Mouse (Mus musculus) B cell, adult 62 days (primary cell): ENCODE measurements around the gene Ppp1r18. TPM values are rescaled to one million over a fixed set of nuclear protein-coding genes. Genes with fewer than 3 reads are reported as not detected.

Experiments used
- total RNA-seq: library from RNA; stranded (reverse); gene quantifications from 4 replicates; pipeline ENCODE4 v1.2.4, GENCODE M21; 2023

Gene Ppp1r18
- 217 to 232 TPM (median 222 TPM) in 4 replicates for total RNA-seq

DNA sequence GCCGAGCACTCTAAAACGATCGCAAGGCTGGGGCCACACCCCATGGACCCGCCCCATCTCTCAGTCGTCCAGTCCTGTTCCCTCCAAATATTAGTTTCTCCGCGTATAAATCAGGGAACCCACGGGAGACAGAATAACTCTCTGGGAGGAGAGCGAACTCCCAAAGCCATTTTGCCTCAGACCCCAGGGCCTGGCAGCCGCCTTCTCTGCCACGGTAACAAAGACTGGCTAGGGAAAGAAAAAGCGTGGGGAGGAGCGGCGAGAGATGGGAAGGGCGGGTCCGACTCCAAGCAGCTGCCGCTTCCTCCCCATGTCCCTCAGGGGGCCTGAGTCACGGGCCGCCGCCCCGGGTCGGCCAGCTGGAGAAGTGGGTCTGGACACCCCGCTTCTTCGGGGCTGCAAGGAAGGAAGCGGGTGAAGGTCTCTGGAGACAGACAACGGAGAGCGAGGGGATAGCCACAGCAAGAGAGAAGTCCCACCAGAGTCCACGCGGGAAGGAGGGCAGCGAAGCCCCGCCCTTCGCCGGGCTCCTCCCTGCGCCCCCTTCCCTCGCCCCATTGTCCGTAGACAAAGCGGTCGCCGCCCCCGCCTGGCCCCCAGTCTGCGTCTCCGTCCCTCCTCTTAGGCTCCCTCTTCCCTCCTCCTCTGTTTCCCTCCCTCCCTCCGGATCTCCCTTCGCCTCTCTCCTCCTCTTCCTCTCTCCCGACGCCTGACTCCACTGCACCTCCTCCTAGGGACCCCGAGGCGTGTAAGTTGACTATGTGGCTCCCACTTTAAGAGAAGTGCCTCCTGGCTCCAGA, at the start of gene Ppp1r18:
Ppp1r18 (plus strand) TSS at position 113 of the 800 bp plus-strand sequence.

DNA sequence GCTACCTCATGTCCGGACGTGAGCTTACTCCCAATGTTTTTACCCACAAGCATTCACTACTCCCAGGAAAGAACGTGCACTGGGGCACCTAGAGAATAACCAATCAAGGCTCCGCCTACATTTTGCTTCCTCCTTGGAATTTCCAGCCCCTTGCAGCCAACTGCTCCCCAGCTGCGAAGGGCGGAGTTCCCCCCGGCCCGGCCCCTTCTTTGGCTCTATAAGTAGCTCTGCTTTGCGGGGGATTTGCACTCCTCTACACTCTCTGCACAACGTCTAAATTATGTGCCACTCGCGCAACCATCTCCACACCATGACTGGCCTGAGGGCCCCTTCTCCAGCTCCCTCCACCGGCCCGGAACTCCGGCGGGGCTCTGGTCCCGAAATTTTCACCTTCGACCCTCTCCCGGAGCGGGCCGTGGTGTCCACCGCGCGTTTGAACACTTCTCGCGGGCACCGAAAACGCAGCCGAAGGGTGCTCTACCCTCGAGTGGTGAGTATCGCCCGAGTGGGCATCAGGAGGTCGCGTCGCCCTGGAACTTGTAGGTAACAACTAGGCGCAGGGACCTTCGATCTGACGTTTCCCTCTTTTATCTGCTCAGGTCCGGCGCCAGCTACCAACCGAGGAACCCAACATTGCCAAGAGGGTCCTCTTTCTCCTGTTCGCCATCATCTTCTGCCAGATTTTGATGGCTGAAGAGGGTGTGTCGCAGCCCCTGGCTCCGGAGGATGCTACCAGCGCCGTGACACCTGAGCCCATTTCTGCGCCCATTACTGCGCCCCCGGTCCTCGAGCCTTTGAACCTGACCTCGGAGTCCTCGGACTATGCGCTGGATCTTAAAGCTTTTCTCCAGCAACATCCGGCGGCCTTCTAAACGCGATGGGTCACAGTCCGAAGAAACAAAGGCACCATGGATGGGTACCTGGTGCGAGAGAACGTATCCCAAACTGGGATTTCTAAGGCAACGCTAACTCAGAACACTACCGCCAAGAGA, 43.7 kb upstream of the Ppp1r18 start, which contains the start of gene Ier3:
Ier3 (plus strand) TSS at position 246 of the 992 bp plus-strand sequence.

DNA sequence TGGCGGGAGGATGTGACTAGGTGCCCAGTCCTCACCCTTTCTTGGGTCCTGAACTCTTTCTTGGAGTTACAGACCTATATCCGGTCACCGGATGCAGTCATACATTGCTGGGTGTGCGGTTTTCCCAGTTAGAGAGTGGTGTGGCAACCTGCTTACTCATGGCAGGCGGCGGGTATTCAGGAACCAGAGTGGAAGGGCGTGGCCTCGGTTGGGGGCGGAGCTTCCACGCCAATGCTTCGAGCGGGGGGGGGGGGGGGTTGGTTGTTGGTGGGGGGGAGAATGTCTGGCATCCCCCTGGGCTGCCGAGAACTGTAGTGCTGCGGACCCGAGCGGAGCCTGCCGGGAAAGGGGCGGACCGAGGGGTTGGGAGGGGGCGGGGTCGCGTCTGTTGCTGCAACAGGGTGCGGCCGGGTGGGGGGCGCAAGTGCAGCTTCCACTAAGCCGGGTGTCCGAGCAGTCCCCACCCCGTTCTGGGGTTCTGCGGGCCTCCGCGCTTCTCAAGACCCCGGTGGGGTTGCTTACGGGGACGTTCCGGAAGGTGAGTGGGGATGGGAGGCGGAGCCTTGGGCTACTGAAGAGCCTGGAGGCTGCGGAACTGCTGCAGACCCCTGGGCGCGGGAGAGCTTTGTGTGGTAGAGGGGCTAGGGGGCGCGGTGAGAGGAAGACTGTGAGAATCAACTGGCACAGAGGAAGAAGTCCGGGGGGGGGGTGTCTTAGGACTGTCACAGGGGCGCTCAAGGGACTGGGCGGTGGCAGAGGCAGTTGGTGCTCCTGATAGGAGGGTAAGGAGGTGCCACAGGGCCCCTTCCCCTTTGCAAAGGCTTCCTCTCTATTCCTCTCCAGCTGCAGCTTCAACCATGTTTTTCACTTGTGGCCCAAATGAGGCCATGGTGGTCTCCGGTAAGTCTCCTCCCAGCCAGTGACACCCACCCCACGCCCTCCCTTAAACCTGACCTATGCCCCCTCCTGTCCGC, 42.1 kb upstream of the Ppp1r18 start, which contains the start of gene Flot1:
Flot1 (plus strand) TSS at position 267 of the 974 bp plus-strand sequence.

DNA sequence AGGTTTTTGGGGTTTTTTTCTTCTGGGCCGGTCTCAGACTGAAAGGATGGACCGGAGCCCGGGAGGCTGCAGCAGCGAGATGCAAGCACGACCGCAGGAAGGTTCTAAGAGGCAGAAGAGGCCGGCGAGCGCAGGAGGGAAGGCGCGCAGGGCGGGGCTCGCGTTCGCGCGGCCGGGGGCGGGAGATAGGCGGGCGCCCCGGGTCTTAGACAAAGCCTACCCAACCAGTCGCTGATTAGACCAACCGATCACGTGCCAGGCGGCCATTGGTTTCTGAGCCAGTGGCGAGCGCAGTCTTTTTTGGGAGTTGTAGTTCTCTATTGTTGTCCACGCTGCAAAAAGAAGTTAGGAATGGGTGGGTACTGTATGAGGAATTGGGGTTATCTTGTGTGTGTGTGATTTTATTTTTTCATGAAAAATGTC, 27.3 kb upstream of the Ppp1r18 start, which contains the start of gene Tubb5:
Tubb5 (minus strand) TSS at position 185 of the 423 bp plus-strand sequence.

DNA sequence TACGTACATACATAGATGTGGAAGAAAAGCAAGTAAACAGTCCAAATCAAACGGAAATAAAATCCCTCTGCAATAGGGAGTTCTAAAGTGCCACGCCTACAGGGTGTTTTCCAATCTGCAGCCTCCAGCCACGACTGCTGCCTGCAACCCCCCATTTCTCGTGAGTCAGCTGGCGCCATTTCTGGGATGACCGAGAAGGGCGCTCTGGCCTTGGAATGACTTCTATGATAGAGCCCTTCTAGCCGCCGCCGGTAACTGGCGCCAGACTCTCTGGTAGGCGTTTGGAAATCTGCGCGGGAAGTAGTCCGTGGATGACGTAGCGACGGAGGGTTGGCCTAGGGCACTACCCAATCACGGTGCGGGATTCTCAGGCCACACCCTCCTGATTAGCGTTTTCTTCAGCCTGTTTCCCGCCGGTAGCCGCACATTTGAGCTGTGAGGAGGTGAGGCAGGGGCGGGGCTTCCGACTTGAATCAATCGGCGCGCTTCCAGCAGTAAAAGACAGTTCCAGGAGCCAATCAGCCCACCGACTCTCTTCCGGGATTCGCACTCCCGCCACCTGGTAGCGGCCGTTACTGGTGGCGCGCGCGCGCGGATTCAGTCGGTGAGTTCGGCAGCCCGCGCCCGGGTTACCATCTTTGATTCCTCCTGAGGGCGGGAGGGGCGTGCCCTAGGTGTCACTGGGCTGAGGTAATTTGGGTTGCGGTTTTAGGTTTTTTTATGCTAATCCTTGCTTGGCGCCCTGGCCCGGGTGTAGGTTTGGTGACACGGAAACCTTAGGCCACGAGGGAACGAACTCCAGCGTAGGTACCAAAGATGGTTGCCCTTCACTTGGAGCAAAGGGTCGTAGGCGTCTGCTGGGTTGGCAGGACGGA, 24.1 kb upstream of the Ppp1r18 start, which contains the start of gene Mdc1:
Mdc1 (plus strand) TSS at position 440 of the 875 bp plus-strand sequence.

DNA sequence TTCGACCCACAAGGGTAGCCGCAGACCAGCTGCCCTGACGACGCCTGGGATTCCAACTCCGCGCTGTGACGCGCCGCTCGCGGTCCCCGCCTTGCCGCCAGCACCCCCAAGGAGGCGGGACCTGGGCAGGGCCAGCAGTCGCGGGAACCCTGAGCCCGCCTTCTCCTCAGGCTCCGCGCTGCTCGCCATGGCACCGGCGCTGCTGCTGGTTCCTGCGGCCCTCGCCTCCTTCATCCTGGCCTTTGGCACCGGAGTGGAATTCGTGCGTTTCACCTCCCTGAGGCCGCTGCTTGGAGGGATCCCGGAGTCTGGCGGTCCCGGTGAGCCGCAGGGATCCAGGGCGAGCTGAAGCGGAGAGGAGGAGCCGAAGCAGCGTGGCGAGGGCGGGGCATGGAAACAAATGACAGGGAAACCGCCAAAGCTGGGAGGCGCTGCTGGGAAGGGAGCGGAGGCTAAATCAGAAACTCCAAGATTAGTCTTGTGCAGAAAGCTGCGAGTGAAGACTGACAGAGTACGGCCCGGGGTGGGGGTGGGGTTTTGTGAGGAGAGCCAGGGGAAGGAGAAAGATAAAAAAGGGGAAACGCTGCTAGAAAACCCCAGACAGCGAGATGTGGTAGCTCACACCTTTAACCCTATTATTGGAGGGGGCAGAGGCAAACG, 4.1 kb upstream of the Ppp1r18 start, which contains the start of gene Nrm:
Nrm (plus strand) TSS at position 121 of the 660 bp plus-strand sequence.

DNA sequence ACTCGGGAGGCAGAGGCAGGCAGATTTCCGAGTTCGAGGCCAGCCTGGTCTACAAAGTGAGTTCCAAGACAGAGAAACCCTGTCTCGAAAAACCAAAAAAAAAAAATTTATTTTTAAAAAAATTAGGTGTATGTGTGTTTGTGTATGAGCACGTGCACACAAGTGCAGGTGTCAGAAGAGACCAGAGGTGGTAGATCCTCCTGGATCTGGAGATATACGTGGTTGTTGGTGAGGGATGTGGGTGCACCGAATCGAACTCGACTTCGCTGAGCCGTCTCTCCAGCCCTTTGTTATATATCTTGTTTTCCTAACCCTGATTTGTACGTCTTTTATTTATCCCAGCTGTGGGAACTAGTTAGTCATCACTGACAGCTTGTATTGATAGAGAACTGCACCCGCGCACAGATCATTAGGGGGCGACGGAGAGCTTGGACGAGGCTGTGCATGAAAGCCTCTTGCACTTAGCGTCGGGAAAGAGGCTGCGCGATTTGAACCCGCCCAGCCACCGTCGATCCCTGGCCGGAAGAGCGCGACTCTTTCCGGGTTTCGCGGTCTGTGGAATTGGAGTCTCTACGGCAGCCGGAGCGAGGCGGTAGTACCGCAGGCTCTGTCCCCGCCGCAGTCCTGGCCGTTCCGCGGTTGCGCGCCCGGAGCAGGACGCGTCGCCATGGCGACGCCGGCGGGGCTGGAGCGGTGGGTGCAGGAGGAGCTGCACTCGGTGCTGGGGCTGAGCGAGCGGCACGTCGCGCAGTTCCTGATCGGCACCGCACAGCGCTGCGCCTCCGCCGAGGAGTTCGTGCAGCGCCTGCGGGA, 14.1 kb downstream of the Ppp1r18 start, which contains the start of gene Dhx16:
Dhx16 (plus strand) TSS at position 575 of the 813 bp plus-strand sequence.

DNA sequence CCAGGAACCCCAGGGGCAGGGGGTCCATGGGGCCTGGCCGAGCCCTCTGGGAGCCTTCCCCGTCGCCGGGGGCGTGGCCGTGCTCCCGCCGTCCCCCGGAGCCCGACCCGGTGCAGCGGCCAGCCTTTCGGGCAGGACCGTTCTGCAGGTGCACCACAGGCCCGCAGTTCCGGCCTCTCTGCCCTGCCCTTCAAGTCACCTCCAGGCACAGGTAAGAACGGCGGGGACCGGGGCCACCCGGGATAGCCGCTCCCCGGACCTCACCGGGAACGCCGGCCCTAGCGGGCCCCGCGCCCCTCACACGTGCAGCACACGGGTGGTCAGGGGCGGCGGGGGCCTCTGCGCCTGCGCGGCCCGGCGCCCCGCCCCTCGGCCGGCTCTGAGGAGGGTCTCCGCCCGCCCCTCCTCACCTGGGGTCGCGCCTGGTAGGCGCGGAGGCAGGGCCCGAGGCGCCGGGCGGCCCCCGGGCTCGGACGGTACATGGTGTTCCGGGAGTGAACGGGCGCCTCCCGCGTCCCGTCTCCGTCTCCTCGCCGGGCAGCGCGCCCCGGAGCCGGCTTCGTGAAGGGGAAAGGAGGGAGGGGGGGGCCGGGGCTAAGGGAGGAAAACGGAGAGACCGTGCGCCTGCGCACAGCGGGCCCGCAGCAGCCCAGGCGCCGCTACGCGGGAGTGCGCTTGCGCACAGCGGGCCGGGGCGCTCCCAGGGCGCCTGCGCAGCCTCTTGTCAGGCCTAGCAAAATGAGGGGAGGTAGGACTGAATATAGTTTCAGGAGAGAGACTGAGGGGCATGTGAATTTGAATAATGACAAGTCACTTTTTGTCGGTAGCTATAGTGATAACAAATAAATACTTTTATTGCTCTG, 31.6 kb downstream of the Ppp1r18 start, which contains the start of gene 2310061I04Rik:
2310061I04Rik (minus strand) TSS at position 651 of the 863 bp plus-strand sequence.

DNA sequence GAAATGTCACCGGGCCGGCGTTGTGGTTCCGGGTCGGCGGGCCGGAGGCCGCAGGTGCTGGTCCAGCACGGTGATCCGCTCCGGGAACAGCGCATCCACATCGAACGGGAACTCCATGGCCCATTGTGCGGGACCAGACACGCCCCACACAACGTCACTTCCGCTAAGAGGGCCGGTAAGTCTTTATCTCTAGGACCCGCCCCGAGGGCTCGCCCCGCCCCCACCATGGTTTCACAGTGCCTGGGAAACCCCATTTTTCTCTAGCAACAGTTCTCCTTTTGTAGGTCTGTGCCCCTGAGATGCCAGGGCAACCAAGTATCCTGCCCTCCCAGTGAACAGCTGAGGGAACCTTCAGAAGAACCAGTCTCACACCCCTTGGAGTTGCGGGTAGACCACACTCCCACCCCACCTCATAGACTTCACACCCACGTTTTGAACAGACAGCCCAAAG, 44.6 kb downstream of the Ppp1r18 start, which contains the start of gene Atat1:
Atat1 (minus strand) TSS at position 157 of the 451 bp plus-strand sequence.

DNA sequence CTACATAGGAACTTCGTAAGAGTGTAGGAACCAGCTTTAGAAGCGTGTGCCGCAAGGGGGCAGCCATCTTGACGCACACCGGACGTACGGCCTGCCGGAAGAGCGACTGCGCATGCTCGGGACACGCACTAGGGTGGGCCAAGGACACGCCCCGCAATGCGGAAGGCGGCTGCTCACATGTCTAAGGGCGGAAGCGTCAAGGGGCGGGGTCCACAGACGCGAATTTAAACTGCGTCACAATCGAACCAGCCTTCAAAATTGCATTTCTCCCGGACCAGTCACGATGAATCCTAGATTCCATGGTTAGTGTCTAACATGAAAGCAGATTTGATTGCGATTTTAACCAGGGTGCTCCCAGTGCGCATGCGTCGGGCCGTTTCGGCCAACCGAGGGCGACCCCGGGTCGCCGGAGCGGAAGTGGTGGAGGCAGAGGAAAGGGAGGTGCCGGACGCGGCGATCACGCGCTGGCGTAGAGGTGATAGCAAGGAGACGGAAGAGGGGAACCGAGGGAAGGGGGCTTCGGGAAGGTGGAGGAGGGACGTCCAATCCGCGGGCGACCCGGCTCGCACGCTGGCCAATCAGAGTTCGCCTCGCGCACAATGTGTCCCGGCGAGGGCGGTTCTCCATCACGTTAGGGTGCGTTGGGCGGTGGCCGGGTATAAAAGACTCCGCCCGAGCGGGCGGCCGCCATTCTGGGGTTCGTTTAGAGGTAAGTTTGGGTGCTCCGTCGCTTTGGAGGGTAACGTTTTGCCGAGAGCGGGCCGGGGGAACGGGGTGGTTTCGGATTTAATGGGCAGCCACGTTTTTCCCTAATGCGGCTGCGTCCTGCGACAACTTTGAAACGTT, 51.1 kb downstream of the Ppp1r18 start, which contains the start of the genes Mrps18b and Ppp1r10:
Mrps18b (minus strand) TSS at position 93 of the 846 bp plus-strand sequence.
Ppp1r10 (plus strand) TSS at position 138 of the 846 bp plus-strand sequence.

Other genes with a start within 250 kb of the Ppp1r18 start
- gene Gm9573, start 239.0 kb upstream of the Ppp1r18 start, total RNA-seq, result not detected in 4 replicates
- not detected in 4 replicates for gene Mucl3, start 221.9 kb upstream of the Ppp1r18 start, total RNA-seq
- 37.0 to 55.6 TPM (median 43.5 TPM) in 4 replicates for gene Vars2, start 198.0 kb upstream of the Ppp1r18 start, total RNA-seq
- gene Gtf2h4, start 191.9 kb upstream of the Ppp1r18 start, total RNA-seq, result 15.9 to 21.1 TPM (median 19.1 TPM) in 4 replicates
- 0.16 to 0.39 TPM in 2 of 4 replicates, not detected in the others for gene Ddr1, start 161.0 kb upstream of the Ppp1r18 start, total RNA-seq
- 0.52 to 1.1 TPM (median 1.0 TPM) in 3 of 4 replicates, not detected in the other for gene Ier3, start 43.9 kb upstream of the Ppp1r18 start, total RNA-seq
- gene Flot1, start 42.4 kb upstream of the Ppp1r18 start, total RNA-seq, result 18.3 to 24.9 TPM (median 22.1 TPM) in 4 replicates
- gene Tubb5, start 27.3 kb upstream of the Ppp1r18 start, total RNA-seq, result 236 to 254 TPM (median 249 TPM) in 4 replicates
- gene Mdc1, start 24.1 kb upstream of the Ppp1r18 start, total RNA-seq, result 73.0 to 81.1 TPM (median 79.2 TPM) in 4 replicates
- 85.5 to 100 TPM (median 88.6 TPM) in 4 replicates for gene Nrm, start 4.3 kb upstream of the Ppp1r18 start, total RNA-seq
- gene Dhx16, start 14.2 kb downstream of the Ppp1r18 start, total RNA-seq, result 104 to 117 TPM (median 107 TPM) in 4 replicates
- 17.2 to 24.2 TPM (median 21.6 TPM) in 4 replicates for gene 2310061I04Rik, start 31.8 kb downstream of the Ppp1r18 start, total RNA-seq
- 17.1 to 19.0 TPM (median 18.1 TPM) in 4 replicates for gene Atat1, start 44.5 kb downstream of the Ppp1r18 start, total RNA-seq
- 66.6 to 75.4 TPM (median 71.1 TPM) in 4 replicates for gene Mrps18b, start 50.8 kb downstream of the Ppp1r18 start, total RNA-seq
- gene Ppp1r10, start 50.8 kb downstream of the Ppp1r18 start, total RNA-seq, result 169 to 183 TPM (median 172 TPM) in 4 replicates
- 110 to 126 TPM (median 118 TPM) in 4 replicates for gene Abcf1, start 104.2 kb downstream of the Ppp1r18 start, total RNA-seq
- 74.4 to 96.2 TPM (median 83.1 TPM) in 4 replicates for gene Gnl1, start 114.3 kb downstream of the Ppp1r18 start, total RNA-seq
- 76.5 to 103 TPM (median 82.0 TPM) in 4 replicates for gene Prr3, start 114.6 kb downstream of the Ppp1r18 start, total RNA-seq
- 41.0 to 45.3 TPM (median 43.3 TPM) in 4 replicates for gene H2-T24, start 155.0 kb downstream of the Ppp1r18 start, total RNA-seq
- gene H2-T23, start 167.3 kb downstream of the Ppp1r18 start, total RNA-seq, result 309 to 351 TPM (median 339 TPM) in 4 replicates
- 79.2 to 84.9 TPM (median 81.8 TPM) in 4 replicates for gene H2-T22, start 177.2 kb downstream of the Ppp1r18 start, total RNA-seq
- gene Gm6034, start 177.4 kb downstream of the Ppp1r18 start, total RNA-seq, result 0.43 to 0.78 TPM in 2 of 4 replicates, not detected in the others
- 60.5 to 70.0 TPM (median 65.9 TPM) in 4 replicates for gene Gm11127, start 192.8 kb downstream of the Ppp1r18 start, total RNA-seq